Mouse (Mus musculus) kidney, adult 18-20 months (tissue): Measurements from ENCODE around the gene Ing4.
"Not testable (repeated sequence)": the region's sequence is repeated elsewhere in the genome, so short reads cannot be mapped to it uniquely, and the experiment has no call there.

ENCODE experiments used
- DNase-seq: peaks from one replicate; pipeline ENCODE4 v3.0.0; 2021

The Ing4 gene

GRCm38 (mm10) chr6:125042081-125042480, 2.5 kb downstream of the Ing4 start:
- DNase-seq = no peak

GRCm38 (mm10) chr6:125046691-125047090, 7.1 kb downstream of the Ing4 start:
- DNase-seq = peak; percentile 81

GRCm38 (mm10) chr6:125049678-125050077, 10.1 kb downstream of the Ing4 start, which contains the start of gene Acrbp:
Acrbp (plus strand) TSS chr6:125049689.
- DNase-seq = no peak

GRCm38 (mm10) chr6:125051237-125051636, 11.7 kb downstream of the Ing4 start:
- DNase-seq = no peak

GRCm38 (mm10) chr6:125061493-125061892, 21.9 kb downstream of the Ing4 start:
- no peak for DNase-seq

- no peak for DNase-seq
These were observed 23.0 kb downstream of the Ing4 start for GRCm38 (mm10) chr6:125062511-125062910.

GRCm38 (mm10) chr6:125063906-125064305, 24.3 kb downstream of the Ing4 start:
- no peak for DNase-seq

- not testable (repeated sequence) for DNase-seq
These were observed 25.7 kb downstream of the Ing4 start for GRCm38 (mm10) chr6:125065223-125065622.

GRCm38 (mm10) chr6:125067571-125067995, 28.0 kb downstream of the Ing4 start, which contains the start of gene Lpar5:
Lpar5 (plus strand) TSS chr6:125067920.
- no peak for DNase-seq

GRCm38 (mm10) chr6:125071170-125071895, 31.8 kb downstream of the Ing4 start:
- no peak for DNase-seq

GRCm38 (mm10) chr6:125071896-125072279, 32.3 kb downstream of the Ing4 start:
- DNase-seq = peak; percentile 18

- no peak for DNase-seq
These were observed 34.3 kb downstream of the Ing4 start for GRCm38 (mm10) chr6:125073825-125074224.

GRCm38 (mm10) chr6:125081394-125081793, 41.8 kb downstream of the Ing4 start:
- DNase-seq = no peak

GRCm38 (mm10) chr6:125081797-125082560, 42.4 kb downstream of the Ing4 start:
- DNase-seq = peak; percentile 90

GRCm38 (mm10) chr6:125082801-125083386, 43.3 kb downstream of the Ing4 start:
- no peak for DNase-seq

GRCm38 (mm10) chr6:125084424-125084823, 44.9 kb downstream of the Ing4 start:
- DNase-seq = peak; percentile 67

- DNase-seq = no peak
These were observed 48.4 kb downstream of the Ing4 start for GRCm38 (mm10) chr6:125087937-125088336.

- DNase-seq = peak; percentile 87
These were observed 49.2 kb downstream of the Ing4 start for GRCm38 (mm10) chr6:125088561-125089321.

- DNase-seq = peak; percentile 79
These were observed 50.2 kb downstream of the Ing4 start for GRCm38 (mm10) chr6:125089521-125090321.

GRCm38 (mm10) chr6:125090341-125091085, 51.0 kb downstream of the Ing4 start:
- no peak for DNase-seq

- no peak for DNase-seq
These were observed 52.8 kb downstream of the Ing4 start for GRCm38 (mm10) chr6:125092372-125092771.
